Mouse (Mus musculus): Measurements from ENCODE around the gene B430306N03Rik.
"Not testable (repeated sequence)": the region's sequence is repeated elsewhere in the genome, so short reads cannot be mapped to it uniquely, and the experiment has no call there.

B430306N03Rik gene

GRCm38 (mm10) chr17:48318686-48319085, 2.7 kb downstream of the B430306N03Rik start:
- no peak for DNase-seq

- DNase-seq = no peak
Measured at GRCm38 (mm10) chr17:48321279-48321678, 5.3 kb downstream of the B430306N03Rik start.

- DNase-seq = no peak
Measured at GRCm38 (mm10) chr17:48323236-48323635, 7.3 kb downstream of the B430306N03Rik start.

- DNase-seq = peak; percentile 47
Measured at GRCm38 (mm10) chr17:48324258-48324657, 8.3 kb downstream of the B430306N03Rik start.

GRCm38 (mm10) chr17:48325093-48325492, 9.2 kb downstream of the B430306N03Rik start:
- DNase-seq = no peak

GRCm38 (mm10) chr17:48325638-48326037, 9.7 kb downstream of the B430306N03Rik start:
- DNase-seq = no peak

- DNase-seq = peak; percentile 86
Measured at GRCm38 (mm10) chr17:48326656-48327055, 10.7 kb downstream of the B430306N03Rik start.

- DNase-seq = no peak
Measured at GRCm38 (mm10) chr17:48332524-48332923, 16.6 kb downstream of the B430306N03Rik start.

- no peak for DNase-seq
Measured at GRCm38 (mm10) chr17:48334186-48334585, 18.2 kb downstream of the B430306N03Rik start.

GRCm38 (mm10) chr17:48336857-48337256, 20.9 kb downstream of the B430306N03Rik start:
- DNase-seq = peak; percentile 66

- no peak for DNase-seq
Measured at GRCm38 (mm10) chr17:48340267-48340666, 24.3 kb downstream of the B430306N03Rik start.

- DNase-seq = no peak
Measured at GRCm38 (mm10) chr17:48341947-48342346, 26.0 kb downstream of the B430306N03Rik start.

GRCm38 (mm10) chr17:48343065-48343464, 27.1 kb downstream of the B430306N03Rik start:
- no peak for DNase-seq

GRCm38 (mm10) chr17:48345824-48346223, 29.9 kb downstream of the B430306N03Rik start:
- DNase-seq = no peak

- peak; percentile 79 for DNase-seq
Measured at GRCm38 (mm10) chr17:48346231-48346630, 30.3 kb downstream of the B430306N03Rik start, which contains the start of gene Trem2. Gene Trem2 (plus strand): TSS chr17:48346401.

GRCm38 (mm10) chr17:48346834-48347233, 30.9 kb downstream of the B430306N03Rik start:
- peak; percentile 18 for DNase-seq

GRCm38 (mm10) chr17:48347287-48347686, 31.3 kb downstream of the B430306N03Rik start:
- DNase-seq = peak; percentile 20

- no peak for DNase-seq
Measured at GRCm38 (mm10) chr17:48350681-48351193, 34.8 kb downstream of the B430306N03Rik start.

- not testable (repeated sequence) for DNase-seq
Measured at GRCm38 (mm10) chr17:48352976-48353375, 37.0 kb downstream of the B430306N03Rik start.

GRCm38 (mm10) chr17:48355822-48356221, 39.9 kb downstream of the B430306N03Rik start:
- no peak for DNase-seq

GRCm38 (mm10) chr17:48357892-48358291, 42.0 kb downstream of the B430306N03Rik start:
- DNase-seq = no peak

GRCm38 (mm10) chr17:48359616-48360015, 43.7 kb downstream of the B430306N03Rik start, which contains the start of gene Treml1:
Gene Treml1 (plus strand): TSS chr17:48359916.
- DNase-seq = no peak

GRCm38 (mm10) chr17:48360462-48360861, 44.5 kb downstream of the B430306N03Rik start:
- DNase-seq = no peak

GRCm38 (mm10) chr17:48362346-48362745, 46.4 kb downstream of the B430306N03Rik start:
- DNase-seq = no peak

GRCm38 (mm10) chr17:48362966-48363365, 47.0 kb downstream of the B430306N03Rik start:
- DNase-seq = peak; percentile 18

Measured in layer of hippocampus, adult 9-11 months (tissue).